Mouse (Mus musculus): ENCODE measurements around the gene Bdh1. TPM values are rescaled to one million over a fixed set of nuclear protein-coding genes. Genes with fewer than 3 reads are reported as not detected.
A peak's percentile ranks its signal among the peaks of the same experiment; 100 is the strongest.

Bdh1 gene
- total RNA-seq, 1 experiment from 2014 or later = 50.4 TPM

DNA sequence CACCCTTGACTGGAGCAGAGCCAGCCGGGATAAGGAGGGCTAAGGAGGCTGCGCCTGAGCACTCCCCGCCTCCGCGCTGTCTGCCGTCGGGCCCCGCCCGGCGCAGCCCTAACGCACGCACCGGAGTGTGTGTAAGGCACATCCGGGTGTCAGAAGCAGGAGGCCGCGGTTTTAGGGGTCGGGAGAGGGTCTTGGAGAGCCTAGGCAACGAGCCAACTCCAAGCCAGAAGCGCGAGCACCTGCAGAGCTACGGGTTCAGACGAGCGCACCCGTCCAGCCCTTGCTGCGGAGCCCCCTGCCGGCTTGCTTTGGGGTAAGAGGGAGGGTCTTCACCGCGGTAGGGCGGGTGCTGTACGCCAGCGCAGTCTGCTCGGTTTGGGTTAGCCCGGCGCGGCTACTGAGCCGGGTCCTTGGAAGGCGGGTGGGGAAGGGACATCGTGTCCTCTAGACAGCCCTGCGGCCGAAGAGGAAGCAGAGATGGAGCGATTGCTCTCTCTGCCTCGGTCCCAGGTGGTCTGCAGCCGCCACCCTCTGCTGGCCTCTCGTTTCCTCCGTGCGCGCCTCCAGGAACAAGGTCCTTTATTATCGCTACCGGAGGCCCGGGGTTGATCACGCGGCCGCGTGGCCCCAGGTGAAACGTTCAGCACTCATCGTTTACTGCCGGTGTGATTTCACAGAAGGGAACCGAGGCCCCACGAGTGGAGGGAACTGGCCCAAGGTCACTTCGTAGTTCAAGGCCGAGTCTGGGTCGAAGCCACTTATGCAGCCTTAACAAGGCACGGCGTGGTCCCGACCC is 6.8 kb downstream of the Bdh1 start:
- DNase-seq = peak; percentile 55

DNA sequence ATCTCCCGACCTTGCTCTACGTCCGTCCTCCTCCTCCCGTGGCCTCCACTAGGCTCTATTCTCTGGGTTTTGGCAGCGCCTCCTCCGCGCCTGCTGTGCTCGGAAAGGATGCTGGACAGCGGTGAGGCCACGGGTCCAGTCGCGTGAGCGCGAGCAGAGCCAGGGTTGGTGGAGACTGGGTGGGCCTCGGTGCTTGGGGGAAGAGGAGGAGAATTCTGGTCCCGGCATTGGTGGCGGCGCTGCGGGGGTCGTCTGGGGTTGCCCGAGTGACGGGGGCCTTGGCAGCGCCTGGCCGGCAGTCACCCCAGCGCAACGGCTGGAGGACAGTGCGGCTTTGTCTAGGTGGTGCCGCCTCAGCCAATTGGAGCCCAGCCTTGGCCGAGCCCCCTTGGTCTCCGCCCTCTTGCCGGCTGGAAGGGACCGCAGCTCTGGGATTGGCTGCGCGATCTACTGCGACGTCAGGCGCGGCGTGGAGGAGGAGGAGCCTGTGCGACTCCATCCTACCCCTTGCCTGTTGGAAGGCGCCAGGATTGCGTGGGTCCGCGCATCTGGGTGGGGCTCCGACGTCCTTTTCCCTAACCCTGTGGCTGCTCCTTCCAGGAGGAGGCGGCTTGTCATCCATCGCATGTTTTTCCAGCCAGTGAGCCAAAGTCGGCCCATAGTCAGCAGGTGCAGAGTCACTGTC is 7.5 kb downstream of the Bdh1 start:
- peak; percentile 94 for DNase-seq

DNA sequence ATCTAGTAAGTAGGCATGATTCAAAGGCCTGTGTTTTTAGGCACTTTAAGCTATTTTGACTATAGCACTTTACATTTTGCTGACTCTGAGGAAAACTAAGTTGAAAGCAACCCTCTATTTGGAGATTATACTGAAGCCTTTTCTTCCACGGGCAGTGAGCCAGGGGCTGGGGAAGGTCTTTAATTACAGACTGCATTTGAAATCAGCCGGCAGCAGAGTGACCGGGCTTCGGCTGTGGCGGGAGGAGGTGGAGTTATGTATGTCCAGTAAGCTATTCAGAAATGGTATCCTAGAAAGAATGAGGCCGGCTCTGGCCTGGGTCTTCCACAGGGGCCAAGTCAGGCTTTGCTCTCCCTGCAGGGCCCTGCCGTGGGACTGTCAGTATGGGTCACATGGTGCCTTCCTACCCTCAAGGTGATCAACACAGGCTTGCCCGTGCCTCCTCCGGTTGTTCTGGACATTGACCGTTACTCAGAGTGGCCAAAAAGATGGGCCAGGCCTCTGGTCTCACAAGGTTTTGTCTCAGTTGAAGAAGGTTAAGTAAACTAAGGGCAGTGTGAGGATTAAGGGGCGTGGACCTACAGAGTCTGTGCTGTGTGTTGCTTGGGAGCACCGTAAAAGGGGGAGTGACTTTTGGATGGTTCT is 11.5 kb downstream of the Bdh1 start:
- DNase-seq = no peak

DNA sequence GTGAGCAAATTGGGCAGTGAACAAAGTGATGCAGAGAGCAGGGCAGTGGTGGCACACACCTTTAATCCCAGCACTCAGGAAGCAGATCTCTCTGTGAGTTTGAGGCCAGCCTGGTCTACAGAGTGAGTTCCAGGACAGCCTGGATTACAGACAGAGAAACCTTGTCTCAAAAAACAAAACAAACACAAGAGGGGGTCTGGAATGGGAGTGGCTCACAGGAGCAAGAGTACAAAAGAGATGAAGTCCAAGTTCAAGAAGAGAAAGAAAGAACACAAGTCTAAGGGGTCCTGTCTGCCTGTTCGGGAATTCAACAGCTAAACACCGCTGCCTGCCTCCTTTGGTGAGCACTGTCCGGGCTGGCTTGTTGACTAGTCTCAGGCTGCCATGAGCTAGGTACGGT is 13.1 kb downstream of the Bdh1 start:
- no peak for DNase-seq

DNA sequence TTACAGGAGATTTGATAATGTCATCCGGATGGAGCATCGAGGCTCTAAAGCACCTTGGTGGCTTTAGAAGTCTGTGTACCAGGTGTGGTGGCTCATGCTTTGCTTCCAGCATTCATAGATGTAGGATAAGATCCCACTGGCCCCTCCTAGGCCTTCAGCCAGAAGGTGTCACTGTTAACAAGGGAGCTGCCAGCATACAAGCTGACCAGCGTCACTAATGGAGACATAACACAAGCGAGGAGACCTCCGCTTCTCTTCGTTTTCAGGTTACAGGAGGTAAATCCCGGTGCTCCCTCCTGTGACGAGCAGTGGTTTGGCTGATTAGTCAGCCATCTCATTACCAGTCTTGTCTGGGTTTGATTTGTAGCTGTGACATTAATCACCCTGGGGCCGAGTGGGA is 14.0 kb downstream of the Bdh1 start:
- no peak for DNase-seq

DNA sequence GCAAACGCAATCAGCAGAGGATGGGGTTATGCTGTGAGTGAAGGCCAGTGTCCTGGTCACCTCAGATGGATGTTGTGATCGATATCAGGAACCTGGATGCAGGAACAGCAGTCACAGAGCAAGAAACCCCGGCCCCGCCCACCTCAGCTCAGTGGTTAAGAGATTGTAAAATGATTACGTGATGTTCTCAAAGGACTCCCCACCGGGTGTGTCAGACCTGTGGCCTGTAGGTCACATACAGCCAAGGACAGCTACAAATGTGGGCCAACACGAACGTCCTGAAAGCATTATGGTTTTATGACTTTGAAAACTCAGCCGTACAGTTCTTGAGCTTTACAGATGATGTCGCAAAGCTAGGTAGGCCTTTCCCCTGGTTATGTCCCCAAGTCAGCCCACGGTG is 15.3 kb downstream of the Bdh1 start:
- no peak for DNase-seq

DNA sequence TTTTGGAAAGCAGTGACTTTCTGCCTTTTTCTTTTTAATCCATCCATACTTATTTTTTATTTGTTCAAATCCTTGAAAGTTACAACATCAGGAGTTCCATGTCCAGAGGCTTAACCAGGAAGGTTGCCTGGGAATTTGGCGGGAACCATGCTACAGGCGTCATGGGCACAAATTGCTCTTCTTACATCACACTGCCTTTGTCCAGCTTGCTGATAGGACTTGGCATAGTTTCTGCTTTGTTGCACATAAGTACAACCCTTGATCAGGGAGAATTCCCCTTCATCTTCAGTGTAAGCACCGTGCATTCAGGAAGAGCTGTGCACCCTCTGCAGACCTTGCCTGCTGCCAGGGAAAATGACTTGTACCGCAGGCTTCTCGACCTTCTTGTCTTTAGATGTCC is 17.4 kb downstream of the Bdh1 start:
- no peak for DNase-seq

DNA sequence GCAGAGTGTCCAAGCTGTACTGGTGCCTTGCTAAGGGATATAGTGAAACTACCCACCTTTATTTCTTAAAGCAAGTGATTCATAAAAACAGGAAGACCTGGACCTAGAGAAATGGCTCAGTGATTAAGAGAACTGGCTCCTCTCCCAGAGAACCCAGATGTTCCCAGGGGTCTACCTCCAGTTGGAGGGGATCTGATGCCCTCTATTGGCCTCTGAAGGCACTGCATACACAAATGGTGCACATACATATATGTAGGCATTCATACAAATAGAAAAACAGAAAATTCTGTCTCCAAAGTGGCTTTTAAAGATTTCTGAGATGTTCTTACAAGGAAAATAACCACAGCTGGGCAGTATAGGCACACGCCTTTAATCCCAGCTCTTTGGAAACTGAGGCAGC is 18.0 kb downstream of the Bdh1 start:
- no peak for DNase-seq

DNA sequence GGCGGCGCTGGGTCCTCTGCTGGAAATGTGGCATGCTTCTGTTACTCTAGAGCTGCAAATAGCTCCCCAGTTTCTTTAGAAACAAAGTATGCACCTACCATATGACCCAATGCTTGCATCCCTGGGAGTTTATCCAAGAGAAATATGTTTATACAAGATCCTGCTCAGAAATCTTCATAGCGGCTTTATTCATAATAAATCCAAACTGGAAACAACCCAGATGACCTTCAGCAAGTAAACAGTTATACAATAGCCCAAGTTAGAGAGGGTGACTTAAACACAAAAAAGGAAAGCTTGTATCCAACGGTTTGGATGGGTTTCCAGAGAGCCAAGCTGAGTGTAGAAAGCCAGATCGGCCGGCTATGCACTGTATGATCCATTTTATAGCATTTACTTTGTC is 22.4 kb downstream of the Bdh1 start:
- DNase-seq = no peak

DNA sequence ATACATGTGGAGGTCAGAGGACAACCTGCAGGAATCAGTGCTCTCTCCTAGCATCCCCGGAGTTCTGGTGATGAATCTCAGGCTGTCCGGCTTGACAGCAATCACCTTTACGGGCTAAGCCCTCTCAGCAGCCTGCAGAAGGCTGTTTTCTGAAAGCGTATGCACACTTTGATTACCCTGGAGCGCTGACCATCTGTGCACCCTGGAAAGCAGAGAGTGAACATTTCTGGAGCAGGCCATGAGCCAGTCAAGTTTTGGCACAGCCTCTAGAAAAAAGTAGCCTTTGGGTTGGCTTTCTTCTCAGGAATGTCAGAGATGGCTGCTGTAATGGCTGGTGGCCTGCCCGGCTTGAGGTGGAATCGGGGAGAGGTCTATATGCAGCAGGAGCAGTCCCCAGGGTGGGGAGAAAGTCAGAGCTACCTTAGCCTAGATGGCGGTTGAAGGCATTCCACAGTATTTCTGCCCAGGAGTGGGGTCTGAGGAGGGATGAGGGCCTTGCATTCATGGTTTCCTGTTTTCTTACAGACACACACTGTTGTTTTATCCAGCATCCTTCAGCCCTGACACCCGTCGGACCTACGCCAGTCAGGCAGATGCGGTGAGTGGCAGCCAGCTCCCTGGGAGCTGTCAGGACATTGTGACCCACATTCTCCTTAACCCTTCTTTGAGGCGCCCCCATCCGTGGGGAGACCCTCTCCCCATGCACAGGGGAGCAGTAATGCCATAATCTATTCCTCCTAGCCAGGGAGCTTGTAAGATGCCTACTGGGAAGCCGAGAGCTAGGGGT is 24.2 kb downstream of the Bdh1 start:
- DNase-seq = no peak

DNA sequence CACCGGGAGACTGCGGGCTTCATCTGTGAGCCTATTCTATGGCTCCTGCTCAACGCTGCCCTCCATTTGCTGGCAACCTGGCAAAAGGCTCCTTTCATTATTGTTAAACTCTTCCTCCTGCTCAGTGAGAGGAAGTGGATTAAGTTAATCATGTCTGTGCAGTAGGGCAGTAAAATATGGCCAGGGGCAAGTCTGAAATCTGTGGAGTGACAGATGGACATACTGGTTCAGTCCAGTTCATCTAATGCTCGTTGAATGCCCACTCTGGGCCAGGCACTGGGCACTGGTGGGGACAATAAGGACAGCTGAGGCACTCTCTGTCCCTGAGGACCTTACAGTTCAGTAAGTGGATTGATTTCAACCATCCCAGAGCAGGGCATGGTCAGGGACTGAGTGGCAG is 27.9 kb downstream of the Bdh1 start:
- DNase-seq = no peak

DNA sequence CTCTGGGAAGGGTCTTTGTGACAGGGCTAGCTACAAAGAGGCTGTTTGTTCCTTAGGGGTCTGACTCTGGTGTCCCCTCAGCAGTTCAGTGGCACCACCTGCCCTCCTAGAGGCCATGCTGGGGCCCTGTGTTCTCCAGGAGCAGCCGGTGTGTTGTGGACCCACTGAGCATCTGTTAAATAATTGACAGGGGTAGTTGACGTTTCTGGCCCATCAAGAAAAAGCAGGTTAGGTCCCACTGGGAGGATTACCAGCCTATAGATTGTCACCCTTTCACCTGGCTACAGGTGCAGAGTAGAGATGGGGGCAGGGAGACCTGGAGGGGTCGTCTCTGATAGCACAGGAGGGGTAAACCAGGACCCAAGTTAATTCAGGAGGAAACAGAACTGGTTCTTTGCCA is 29.2 kb downstream of the Bdh1 start:
- DNase-seq = no peak

DNA sequence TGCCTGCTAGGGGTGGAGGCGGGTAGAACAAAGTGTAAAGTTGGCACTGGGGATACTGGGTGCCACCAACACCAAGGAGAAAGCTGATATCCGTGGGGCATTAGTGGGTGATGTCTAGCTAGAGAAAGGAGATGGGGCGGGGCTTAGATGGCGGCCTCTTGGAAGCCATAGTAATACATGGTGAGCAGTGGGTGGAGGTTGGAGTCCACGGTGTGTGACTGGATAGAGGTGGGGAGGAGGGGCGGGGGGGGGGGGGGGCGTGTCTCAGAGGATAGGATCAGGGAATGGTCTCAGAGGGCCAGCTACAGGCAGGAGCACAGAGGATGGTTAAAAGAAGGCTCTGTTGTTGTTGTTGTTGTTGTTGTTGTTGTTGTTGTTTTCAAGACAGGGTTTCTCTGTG is 30.4 kb downstream of the Bdh1 start:
- no peak for DNase-seq

DNA sequence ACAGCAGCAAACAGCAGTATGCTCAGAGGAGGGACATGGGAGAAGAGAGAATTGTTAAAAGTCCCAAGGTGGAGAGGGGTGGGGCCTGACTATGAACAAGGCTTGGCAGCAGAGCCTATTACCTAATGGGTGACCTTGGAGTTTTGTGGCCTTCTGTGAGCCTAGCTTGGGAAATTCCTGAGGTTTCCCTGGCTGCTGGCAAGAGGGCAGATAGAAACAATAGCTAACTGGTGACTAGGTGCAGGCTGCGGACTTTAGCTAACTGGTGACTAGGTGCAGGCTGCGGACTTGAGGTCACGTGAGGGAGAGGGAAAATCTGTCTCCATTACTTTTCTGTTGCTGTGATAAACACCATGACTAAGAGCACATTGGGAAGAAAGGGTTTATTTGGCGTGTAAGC is 31.9 kb downstream of the Bdh1 start:
- DNase-seq = peak; percentile 82

DNA sequence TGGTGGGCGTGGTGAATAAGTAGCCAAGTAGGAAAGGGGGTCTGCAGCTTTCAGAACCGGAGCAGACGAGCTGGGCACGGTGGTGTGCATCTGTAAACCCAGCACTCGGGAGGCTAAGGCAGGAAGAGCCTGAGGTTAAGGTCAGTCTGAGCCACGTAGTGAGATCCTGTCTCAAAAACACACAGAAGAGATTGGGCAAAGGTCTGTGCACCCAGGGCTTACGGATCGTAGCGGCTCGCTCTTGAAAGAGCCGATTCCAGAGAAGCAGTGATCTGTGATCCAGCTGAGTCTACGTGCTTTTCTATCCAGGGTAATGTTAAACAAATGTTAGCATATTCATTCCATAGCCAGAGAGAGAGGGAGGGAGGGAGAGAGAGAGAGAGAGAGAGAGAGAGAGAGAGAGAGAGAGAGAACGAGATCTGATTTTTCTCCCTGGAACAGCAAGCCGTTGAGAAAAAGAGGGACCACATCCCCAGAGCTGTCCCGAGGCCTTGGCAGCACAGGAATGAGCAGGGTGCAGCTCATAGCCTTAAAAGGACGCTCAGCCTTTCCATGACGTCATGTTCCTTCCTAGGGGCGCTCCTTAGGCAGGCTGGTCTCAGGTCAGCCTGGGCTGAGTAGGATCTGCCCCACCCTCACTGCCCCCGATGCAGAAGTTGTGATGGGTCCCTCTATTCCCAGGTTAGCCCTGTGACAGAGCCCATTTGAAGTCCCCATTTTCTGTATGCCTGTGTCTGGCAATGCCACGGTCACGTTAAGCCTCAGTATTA is 33.4 kb downstream of the Bdh1 start:
- DNase-seq = no peak

DNA sequence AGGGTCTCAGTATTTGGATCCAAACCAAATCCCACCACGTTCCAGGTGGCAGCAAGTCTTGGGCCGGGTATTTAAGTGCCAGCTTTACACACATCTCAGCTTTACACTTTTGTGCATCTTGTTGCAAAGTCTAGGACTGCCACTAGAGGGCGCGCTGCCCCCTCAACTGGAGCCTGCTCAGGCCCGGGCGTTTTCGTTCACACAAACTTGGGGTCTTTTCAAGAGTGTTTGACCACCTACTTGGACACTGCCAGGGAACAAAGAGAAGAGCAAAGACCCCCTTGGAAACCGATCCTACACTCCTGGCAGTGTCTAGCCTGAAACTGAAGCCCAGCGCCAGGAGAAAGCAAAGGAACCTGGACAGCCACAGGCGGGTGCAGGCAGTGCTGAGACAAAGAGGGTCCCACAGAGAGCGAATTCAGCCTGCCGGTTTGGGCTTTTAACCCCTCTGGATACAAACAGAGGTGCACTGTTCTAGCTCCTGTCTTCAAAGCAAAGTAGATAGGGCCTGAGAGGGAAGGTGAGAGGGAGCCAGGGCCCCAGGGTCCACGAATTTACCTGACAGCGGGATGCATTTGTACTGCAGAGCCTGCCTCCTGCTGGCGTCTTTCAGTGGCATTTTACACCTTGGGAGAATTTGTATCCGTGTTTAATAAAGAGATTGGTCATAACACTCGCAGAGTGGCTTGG is 36.3 kb downstream of the Bdh1 start:
- peak; percentile 84 for DNase-seq

DNA sequence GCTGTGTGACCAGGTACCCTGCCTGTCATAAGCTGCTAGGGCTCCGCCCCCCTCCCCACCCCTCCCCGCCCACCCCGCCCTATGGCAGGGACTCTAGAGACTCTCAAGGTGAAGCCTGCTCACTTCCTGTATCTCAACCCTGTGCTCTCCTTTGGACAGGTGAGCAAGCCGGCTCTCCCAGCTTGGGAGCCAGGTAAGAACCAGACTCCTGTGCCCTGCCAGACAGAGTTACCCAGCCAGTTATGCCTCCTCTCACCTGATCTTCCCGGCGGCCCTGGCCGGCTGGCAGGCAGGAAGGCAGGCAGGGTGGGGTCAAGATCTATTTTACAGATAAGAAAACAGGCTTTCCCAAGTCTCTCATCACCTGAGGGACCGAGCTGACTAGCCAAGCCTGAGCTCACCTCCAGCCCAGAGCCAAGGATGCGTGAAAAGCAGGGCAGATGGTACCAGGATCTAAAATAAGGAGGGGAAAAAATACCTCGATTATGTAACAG is 37.9 kb downstream of the Bdh1 start:
- no peak for DNase-seq

DNA sequence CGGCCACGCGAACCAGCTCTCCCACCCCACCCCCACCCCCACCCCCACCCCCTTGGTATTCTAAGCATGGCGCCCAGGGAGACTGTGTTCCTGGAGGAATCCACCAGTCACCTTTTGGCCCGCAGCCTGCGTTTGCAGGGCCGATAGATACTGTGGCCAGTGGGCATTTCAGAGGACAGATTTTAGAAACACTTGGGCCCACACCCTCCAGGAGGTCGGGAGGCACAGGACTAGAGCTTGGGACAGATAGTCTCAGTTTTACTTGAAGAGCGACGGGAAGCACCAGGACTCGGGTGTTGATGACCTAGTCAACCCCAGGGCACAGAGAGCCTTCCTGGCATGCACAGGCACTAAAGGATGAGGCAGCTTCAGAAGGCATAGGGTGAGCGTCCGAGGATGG is 38.4 kb downstream of the Bdh1 start:
- DNase-seq = no peak

DNA sequence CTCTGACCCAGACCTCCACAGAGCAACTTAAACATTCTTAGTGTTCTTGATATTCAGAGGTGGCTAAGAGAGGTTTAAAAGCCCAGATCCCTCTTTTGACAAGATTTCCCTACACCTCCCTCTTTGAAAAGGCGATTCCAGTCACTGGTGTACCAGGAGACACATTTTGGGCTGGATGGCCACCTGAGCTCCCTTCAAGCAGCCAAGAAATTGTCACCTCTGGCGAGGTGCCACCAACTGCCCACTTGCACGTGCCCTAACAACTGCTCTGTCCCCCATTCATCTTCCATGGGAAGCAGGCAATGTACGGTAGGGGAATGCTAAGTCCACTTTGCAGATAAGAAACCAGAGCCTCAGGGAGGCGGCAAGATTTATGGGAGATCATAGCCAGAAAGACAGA is 39.0 kb downstream of the Bdh1 start:
- DNase-seq = no peak

DNA sequence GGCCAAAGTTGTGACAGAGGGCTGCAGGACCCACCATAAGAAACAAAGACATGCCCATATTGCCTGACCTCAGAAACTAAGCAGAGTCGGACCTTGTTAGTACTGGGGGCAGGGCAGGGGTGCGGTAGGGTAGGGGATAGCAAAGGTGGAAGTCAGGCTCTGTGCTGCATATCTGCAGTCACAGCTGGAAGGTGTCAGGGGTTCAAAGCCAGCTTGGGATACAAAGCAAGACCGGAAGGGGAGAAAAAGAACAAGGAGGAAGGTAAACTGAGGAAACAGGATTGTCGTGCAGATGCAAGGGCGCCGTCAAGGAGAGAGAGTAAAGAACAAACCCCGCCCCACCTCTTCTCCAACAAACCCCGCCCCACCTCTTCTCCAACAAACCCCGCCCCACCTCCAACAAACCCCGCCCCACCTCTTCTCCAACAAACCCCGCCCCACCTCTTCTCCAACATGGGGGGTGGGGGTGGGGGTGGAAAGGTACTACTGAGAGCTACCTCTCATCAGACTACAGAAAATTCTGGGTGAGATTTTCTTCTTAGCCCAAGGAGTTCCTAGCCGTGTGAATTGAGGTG is 40.1 kb downstream of the Bdh1 start:
- DNase-seq = no peak

DNA sequence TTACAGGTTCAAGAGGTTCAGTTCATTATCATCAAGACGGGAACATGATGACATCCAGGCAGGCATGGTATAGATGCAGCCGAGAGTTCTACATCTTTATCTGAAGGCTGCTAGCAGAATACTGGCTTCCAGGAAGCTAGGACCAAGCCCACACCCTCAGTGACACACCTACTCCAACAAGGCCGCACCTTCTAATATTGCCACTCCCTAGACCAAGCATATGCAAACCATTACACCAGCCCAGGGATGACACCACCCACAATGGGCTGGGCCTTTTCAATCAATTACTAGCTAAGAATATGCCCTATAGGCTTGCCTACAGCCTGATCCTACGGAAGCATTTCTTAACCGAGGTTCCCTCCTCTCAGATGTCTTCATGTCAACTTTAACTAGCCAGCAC is 42.9 kb downstream of the Bdh1 start:
- no peak for DNase-seq
